Mouse (Mus musculus) heart, postnatal 14 days (tissue): Measurements from ENCODE around the gene Bhlhe41. TPM values are rescaled to one million over a fixed set of nuclear protein-coding genes. Genes with fewer than 3 reads are reported as not detected.

Experiments
- DNase-seq, 2 experiments: peaks; one replicate each; pipeline ENCODE4 v3.0.0; 2021 to 2022
- intact Hi-C: fragments of 180-260 bp; cut with DNase I; formaldehyde crosslinking; loops from one replicate; pipeline ENCODE4 v1.15.1; 2025
- total RNA-seq, 2 experiments: library from RNA; stranded (reverse); gene quantifications; 2 replicates each; pipeline ENCODE4 v1.2.3; 2021

Gene Bhlhe41
- total RNA-seq, 2 experiments from 2014 or later, result 12.1 to 15.9 TPM

- intact Hi-C loops, result no loop called here
- no peak for DNase-seq
These were observed 8.0 kb upstream of the Bhlhe41 start for GRCm38 (mm10) chr6:145873354-145873753.

- intact Hi-C loops, result no loop called here
- no peak for DNase-seq
These were observed 6.7 kb upstream of the Bhlhe41 start for GRCm38 (mm10) chr6:145872010-145872409.

- intact Hi-C loops, result no loop called here
- peak in 1 of 2 experiments; percentile 26 for DNase-seq
These were observed 5.6 kb upstream of the Bhlhe41 start for GRCm38 (mm10) chr6:145870991-145871390.

DNA sequence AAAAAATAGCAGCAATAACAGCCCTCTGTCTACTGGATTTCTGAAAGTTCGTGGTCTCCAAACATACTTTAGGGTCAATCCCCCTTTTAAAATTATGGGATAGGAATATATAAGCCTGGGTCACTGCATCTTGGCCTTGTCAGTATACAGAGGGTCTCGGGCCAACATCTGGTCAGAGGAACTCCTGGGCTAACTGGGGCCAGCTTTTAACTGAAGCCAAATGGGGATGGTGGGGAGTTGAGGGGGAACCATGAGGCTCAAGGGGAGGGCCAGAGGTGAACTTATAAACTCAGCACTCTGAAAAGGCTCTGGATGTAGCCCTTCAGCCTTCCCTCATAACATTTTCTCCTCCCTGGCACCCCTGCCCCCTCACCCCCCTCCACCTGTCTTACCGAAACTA, 1.8 kb upstream of the Bhlhe41 start:
- DNase-seq, result no peak
- intact Hi-C loops, result loop anchor here (5.0 kb wide), 1 partner anchor 90 kb away; no protein-coding TSS in a partner anchor

DNA sequence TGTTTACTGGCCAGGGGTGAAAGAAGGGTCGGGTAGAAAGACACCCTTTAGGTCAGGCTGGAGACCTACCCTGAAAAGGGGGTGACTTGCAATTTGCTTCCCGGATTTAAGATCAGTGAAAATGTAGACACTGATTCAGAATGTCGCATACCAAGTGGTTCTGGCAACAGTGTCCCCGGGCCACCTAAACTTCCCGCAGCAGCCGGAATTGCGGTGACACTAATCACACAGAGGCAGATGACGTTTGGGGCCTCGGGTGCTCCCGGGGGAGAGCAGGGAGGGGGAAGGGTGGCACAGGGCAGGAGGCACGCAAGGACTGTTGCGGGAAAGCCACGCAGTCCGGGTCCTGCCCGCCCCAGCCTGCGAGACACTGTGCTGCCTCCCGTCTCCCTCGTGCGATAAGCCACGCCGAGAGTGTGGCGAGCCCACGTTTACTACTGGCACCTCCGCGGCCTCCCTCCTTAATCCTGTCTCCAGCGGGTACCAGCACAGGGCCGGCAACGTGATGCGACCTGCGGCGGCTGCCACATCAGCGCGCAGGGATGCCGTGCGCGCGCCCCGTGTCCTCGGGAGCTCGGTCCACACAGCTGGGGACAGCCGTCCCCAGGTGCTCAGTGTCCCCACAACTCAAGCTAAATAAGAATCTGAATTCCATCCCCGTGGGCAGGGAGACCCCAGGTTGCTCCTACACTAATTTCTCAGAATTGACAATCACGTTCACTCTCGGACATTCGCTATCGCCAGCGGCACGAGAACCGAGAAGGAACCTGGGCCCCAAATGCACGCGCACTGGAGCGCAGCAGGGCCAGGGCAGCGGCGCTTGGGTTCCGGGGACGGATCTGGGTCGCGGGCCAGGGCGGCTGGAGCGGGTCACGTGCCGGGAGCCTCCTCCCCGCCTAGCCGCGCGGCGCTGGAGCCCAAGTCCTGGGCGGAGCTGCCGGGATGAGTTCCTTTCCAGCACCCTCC, 811 bp upstream of the Bhlhe41 start:
- DNase-seq, result peak; percentile 94 to 95
- intact Hi-C loops, result loop anchor here (1.0 to 5.0 kb wide), 2 partner anchors 68 to 91 kb away; no protein-coding TSS in a partner anchor

DNA sequence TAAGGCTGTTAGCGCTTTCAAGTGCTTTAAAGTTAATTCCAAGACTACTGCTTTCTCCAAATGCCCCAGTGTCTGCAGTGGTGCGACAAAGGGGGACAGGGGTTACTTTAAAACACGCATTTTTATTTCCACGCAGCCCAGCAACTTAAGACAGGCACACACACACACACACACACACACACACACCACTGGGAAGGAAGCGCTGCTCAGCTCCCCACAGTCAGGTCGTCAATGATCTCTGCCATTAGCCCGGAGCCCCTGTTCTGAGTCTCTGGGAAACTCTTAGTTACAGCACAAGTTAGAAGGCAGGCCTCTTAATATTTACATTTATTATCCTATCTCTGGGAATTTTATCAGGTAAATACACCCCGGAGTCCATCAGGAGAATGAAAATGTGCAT, 1.2 kb downstream of the Bhlhe41 start:
- no peak for DNase-seq
- intact Hi-C loops, result loop anchor here (5.0 kb wide), 1 partner anchor 298 kb away; no protein-coding TSS in a partner anchor

DNA sequence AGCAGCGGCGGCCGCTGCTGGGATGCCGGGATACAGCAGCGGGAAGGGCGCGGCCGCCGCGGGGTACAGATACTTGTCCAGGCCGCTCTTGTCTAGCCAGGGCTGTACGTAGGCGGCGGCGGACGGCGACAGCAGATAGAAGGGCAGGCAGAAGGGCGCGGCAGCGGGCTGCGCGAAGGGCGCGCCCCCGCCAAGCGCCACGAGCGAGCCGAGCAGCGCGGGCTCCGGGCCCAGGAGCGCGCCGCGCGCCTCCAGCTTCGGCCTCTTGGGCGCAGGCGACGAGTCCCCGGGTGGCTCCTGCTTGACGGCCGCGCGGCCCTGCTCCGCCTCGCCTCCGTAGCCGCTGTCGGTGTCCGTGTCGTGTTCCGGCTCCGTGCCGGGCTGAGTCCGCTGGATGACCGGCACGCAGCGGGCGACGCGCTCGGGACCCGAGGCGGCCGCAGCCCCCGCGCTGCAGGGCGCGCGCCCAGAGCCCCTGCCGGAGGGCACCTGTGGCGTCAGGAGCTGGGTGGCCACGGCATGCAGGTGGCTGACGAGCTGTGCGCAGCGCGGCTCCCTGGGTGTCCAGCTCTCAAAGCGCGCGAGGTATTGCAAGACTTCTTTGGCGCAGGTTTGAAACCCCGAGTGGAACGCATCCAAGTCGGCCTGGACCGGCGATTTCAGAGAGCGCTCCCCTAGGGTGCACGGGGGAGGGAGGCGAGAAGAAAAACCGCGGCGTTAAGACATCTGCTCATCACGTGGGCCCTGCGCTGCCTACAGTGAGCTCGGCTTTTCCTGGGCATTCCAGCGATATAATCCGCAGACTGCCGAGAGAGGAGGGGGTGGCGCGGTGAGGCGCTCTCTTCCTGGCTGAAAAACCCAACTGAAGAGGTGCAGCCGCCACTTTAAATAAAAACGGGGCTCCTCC, 2.0 kb downstream of the Bhlhe41 start:
- intact Hi-C loops, result loop anchor here (5.0 kb wide), 1 partner anchor 299 kb away; no protein-coding TSS in a partner anchor
- peak; percentile 77 for DNase-seq

DNA sequence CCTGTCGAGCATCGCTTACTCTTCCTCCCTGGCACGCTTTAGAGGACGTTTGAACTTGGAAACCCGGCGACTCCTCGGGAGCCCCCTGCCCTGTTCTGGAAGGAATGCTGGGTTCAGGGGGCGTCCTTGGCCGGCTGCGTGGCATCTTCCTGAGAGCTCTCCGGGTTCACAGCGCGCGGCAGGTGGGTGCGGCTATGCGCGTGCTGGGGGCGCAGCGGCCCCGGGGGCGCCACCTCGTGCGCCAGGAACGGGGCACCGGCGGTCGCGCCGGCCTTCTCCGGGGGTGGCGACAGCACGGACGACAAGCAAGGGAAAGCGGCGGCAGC, 2.7 kb downstream of the Bhlhe41 start:
- DNase-seq, result no peak
- intact Hi-C loops, result loop anchor here (5.0 kb wide), 1 partner anchor 300 kb away; no protein-coding TSS in a partner anchor

- intact Hi-C loops, result loop anchor here (5.0 kb wide), 1 partner anchor 300 kb away; no protein-coding TSS in a partner anchor
- no peak for DNase-seq
These were observed 3.0 kb downstream of the Bhlhe41 start for GRCm38 (mm10) chr6:145862321-145862720.

DNA sequence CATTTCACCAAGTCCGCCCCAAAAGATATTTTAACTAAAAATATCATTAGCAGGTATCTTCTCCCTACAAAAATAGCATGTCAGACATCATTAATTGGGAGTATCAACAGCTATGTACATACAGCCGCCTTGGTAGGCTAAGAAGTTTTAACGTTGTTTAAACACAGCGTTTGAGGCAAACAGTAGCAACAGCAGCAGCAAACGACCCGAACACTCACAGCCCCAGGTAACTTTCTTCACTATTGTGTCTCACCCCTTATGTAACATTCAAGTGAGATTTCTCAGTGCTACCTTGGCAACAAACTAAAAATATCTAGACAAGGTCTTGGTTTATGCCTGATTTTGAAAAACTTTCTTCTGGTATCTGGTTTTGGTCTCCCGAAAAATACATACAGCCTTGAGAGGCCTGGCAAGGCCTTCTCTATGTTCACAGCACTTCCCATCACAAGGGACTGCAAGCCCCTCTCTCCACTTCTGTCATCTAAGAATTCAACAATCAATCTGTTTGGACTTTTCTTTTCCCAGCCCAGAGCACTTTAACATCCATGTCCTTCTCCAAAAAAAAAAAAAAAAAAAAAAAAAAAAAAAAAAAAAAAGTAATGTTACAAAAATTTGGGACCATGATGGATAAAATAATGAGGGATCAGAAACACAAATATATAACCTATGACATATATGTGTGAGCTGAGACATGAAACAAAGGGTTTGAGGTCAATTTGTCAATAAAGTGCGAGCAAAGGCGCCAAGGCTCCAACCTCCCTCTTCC, 3.7 kb downstream of the Bhlhe41 start:
- DNase-seq, result no peak
- intact Hi-C loops, result loop anchor here (5.0 kb wide), 1 partner anchor 301 kb away; no protein-coding TSS in a partner anchor

- peak in 1 of 2 experiments; percentile 28 for DNase-seq
- intact Hi-C loops, result loop anchor here (5.0 kb wide), 1 partner anchor 302 kb away; no protein-coding TSS in a partner anchor
These were observed 5.0 kb downstream of the Bhlhe41 start for GRCm38 (mm10) chr6:145860350-145860749.

- no peak for DNase-seq
These were observed 6.9 kb downstream of the Bhlhe41 start for GRCm38 (mm10) chr6:145858414-145858813.

DNA sequence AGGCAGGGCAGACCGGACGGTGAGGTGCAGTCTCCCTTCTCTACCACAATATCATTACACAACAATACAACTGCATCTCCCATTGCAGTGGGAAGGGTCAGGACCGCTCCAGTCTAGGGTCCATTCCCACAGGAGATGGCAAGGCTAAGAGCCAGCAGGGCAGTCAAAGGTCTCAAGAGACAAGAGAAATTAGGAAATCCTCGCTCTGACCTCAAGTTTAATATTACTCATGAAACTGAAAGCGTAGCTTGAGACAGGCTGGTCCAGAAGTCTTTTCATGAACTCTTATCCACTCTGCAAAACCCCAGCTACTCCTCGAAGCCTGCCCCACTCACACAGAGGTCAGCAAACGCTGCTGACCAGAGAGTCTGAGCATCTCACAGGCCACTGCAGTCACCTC, 7.9 kb downstream of the Bhlhe41 start:
- no peak for DNase-seq
- intact Hi-C loops, result no loop called here

More at GRCm38 (mm10) chr6:145858414-145858813, 6.9 kb downstream of the Bhlhe41 start:
- intact Hi-C loops, result no loop called here

- intact Hi-C loops, result loop anchor here (2.0 kb wide), 1 partner anchor 25 kb away; no protein-coding TSS in a partner anchor
- peak; percentile 94 to 98 for DNase-seq
These were observed 9.4 kb downstream of the Bhlhe41 start for GRCm38 (mm10) chr6:145855720-145856551.

GRCm38 (mm10) chr6:145854756-145855155, 10.6 kb downstream of the Bhlhe41 start:
- intact Hi-C loops, result loop anchor here (2.0 to 5.0 kb wide), 2 partner anchors 24 to 418 kb away; no protein-coding TSS in a partner anchor
- DNase-seq, result peak in 1 of 2 experiments; percentile 23

DNA sequence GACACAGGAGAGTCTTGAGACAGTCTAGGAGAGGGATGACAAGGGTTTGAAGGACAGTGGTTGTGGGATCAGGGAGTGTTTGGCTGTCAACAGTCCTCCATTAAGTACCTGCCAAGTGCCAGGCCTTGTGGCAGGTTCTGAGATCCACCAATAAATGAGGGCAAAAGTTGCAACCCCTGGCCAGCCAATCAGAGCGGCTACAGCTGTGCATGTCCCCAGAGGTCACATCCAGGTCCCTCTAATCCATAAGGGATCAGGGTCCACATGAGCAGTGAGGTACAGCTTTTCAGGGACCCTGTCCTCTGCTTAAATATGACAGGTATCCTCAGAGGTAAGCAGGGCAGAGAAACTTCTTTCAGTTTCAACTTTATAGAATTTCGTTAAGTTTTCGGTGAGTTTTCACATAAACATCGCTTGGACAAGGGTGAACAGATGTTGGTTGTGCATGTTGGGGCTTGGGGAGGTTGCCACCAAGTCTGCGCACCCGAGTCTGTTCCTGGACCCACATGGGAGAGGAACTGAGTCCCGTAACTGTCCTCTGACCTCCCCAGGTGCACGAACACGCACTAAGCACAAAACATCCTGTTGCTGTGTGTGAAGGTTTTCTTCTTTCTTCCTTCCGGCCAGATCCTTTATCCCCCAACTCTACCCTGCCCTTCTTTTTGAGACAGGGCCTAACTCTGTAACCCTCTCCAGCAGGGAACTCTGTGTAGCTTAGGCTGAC, 11.8 kb downstream of the Bhlhe41 start:
- intact Hi-C loops, result loop anchor here (2.0 to 5.0 kb wide), 2 partner anchors 23 to 419 kb away; no protein-coding TSS in a partner anchor
- no peak for DNase-seq

GRCm38 (mm10) chr6:145852708-145853107, 12.7 kb downstream of the Bhlhe41 start:
- intact Hi-C loops, result loop anchor here (5.0 kb wide), 1 partner anchor 420 kb away; no protein-coding TSS in a partner anchor
- DNase-seq, result no peak

GRCm38 (mm10) chr6:145851956-145852355, 13.4 kb downstream of the Bhlhe41 start:
- intact Hi-C loops, result loop anchor here (5.0 kb wide), 1 partner anchor 420 kb away; no protein-coding TSS in a partner anchor
- DNase-seq, result no peak
